Mouse (Mus musculus): ENCODE data around the gene Plagl2.

DNA sequence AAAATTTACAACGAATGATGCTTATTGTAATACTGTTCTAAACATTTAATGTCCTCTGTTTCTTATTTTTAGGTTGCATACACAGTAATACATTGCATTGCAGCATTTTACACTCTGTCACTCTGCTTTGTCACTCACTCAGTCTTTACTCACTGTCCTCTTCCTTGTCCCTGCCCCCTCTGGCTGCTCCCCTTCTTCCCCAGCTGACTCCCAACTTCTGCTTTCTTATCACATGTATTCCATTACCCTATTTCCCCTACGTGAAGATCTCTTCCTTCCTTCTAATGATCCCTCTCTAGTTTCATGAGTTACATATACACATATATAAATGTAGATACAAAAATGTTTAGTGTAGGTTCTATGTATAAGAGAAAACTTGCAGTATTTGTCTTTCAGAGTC is 42.1 kb downstream of the Plagl2 start:
- no peak for TF ChIP-seq CTCF (IDR thresholded peaks at IDR 0.05)
- no peak for TF ChIP-seq EP300 (IDR thresholded peaks at IDR 0.05)
